Mouse (Mus musculus): ENCODE results near the gene Mars. TPM values are rescaled to one million over a fixed set of nuclear protein-coding genes. Genes with fewer than 3 reads are reported as not detected.

Mars gene
- polyA plus RNA-seq, 1 experiment from 2014 or later, result 104 TPM

- H3K4me3 ChIP-seq (ENCODE audit: low read depth, low read length), result no peak overlapping the region
- peaks cover 70% of the 10 kb centered on the region for H3K36me3 ChIP-seq (ENCODE audit: control insufficient read depth, insufficient read depth, low read length)
- no peak overlapping the region for H3K9ac ChIP-seq (ENCODE audit: low read depth, low read length)
- H3K27me3 ChIP-seq (ENCODE audit: control insufficient read depth, insufficient read depth, low read length), result no peaks in the 10 kb centered on the region
- peaks cover 18% of the 10 kb centered on the region for H3K4me1 ChIP-seq (ENCODE audit: control insufficient read depth, insufficient read depth, low read length)
- no peaks in the 10 kb centered on the region for H3K9me3 ChIP-seq (replicated peaks; ENCODE audit: control insufficient read depth, low read length)
- no peak overlapping the region for H3K4me2 ChIP-seq
- 83% methylated on average over 13 of the region's 13 CpGs for WGBS (ENCODE audit: insufficient replicate concordance)
- no peak overlapping the region for H3K27ac ChIP-seq (ENCODE audit: low read depth, low read length)
- ATAC-seq (replicated peaks; ENCODE audit: insufficient number of reproducible peaks, low FRiP score, low TSS enrichment), result no peak
Observed at GRCm38 (mm10) chr10:127282620-127283215, 28.9 kb downstream of the Mars start.

GRCm38 (mm10) chr10:127281316-127281715, 30.3 kb downstream of the Mars start:
- no peaks in the 10 kb centered on the region for H3K9me3 ChIP-seq (replicated peaks; ENCODE audit: control insufficient read depth, low read length)
- 89% methylated on average over 8 of the region's 8 CpGs for WGBS (ENCODE audit: insufficient replicate concordance)
- H3K9ac ChIP-seq (ENCODE audit: low read depth, low read length), result no peak overlapping the region
- H3K4me3 ChIP-seq (ENCODE audit: low read depth, low read length), result no peak overlapping the region
- H3K27ac ChIP-seq (ENCODE audit: low read depth, low read length), result no peak overlapping the region
- H3K4me1 ChIP-seq (ENCODE audit: control insufficient read depth, insufficient read depth, low read length), result peaks cover 5% of the 10 kb centered on the region; the same call in 1 of the 2 replicates
- peaks cover 74% of the 10 kb centered on the region for H3K36me3 ChIP-seq (ENCODE audit: control insufficient read depth, insufficient read depth, low read length)
- no peak overlapping the region for H3K4me2 ChIP-seq
- no peak for ATAC-seq (replicated peaks; ENCODE audit: insufficient number of reproducible peaks, low FRiP score, low TSS enrichment)
- H3K27me3 ChIP-seq (ENCODE audit: control insufficient read depth, insufficient read depth, low read length), result no peaks in the 10 kb centered on the region

- no peaks in the 10 kb centered on the region for H3K4me1 ChIP-seq (ENCODE audit: control insufficient read depth, insufficient read depth, low read length)
- no peak for ATAC-seq (replicated peaks; ENCODE audit: insufficient number of reproducible peaks, low FRiP score, low TSS enrichment)
- no peak overlapping the region for H3K27ac ChIP-seq (ENCODE audit: low read depth, low read length)
- H3K9ac ChIP-seq (ENCODE audit: low read depth, low read length), result no peak overlapping the region
- no peak overlapping the region for H3K4me3 ChIP-seq (ENCODE audit: low read depth, low read length)
- no peaks in the 10 kb centered on the region for H3K27me3 ChIP-seq (ENCODE audit: control insufficient read depth, insufficient read depth, low read length)
- H3K36me3 ChIP-seq (ENCODE audit: control insufficient read depth, insufficient read depth, low read length), result peaks cover 74% of the 10 kb centered on the region
- 93% methylated on average over 2 of the region's 2 CpGs for WGBS (ENCODE audit: insufficient replicate concordance)
- no peaks in the 10 kb centered on the region for H3K9me3 ChIP-seq (replicated peaks; ENCODE audit: control insufficient read depth, low read length)
- no peak overlapping the region for H3K4me2 ChIP-seq
Observed at GRCm38 (mm10) chr10:127279730-127280129, 31.9 kb downstream of the Mars start.

DNA sequence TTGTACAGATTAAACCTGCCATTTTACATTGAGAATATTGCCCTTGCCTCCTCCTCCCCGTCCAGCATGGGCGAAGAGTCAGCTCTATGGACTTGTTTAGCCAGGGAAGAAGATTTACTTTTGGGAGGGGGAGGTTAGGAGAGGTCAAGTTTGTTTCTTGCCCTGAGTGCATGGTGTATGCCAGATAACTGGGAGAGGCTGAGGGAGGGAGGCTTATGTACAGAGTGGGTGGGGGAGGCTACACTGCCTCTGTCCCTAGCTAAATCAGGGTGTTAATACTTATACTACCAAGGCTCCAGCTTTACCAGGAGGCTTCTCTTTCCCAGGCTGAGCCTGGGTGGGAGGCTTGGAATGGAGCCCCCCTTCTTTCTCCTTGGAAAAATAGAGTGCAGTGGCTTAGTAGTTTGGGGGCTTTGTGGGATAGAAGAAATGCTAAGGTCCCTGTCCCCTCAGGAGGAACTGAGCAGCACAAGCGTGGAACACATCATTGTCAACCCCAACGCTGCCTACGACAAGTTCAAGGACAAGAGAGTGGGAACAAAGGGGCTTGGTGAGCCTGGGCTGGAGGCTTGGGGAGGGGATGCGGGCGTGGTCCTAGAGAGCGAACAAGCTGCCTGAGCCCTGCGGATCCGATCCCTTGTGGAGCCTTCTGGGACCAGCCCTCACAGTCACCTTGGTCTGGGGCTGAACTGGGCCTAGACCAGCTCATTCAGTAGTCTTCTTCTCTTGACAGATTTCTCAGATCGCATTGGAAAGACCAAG, 37.1 kb downstream of the Mars start:
- Histone ChIP-seq H3K9me3 (replicated peaks; ENCODE audit: control insufficient read depth, low read length) (no peaks in the 10 kb centered on the region), H3K4me2 (no peak overlapping the region), H3K9ac (ENCODE audit: low read depth, low read length) (no peak overlapping the region), H3K36me3 (ENCODE audit: control insufficient read depth, insufficient read depth, low read length) (peaks cover 41% of the 10 kb centered on the region), H3K27me3 (ENCODE audit: control insufficient read depth, insufficient read depth, low read length) (no peaks in the 10 kb centered on the region), H3K27ac (ENCODE audit: low read depth, low read length) (no peak overlapping the region), H3K4me1 (ENCODE audit: control insufficient read depth, insufficient read depth, low read length) (no peaks in the 10 kb centered on the region), H3K4me3 (ENCODE audit: low read depth, low read length) (no peak overlapping the region)
- no peak for ATAC-seq (replicated peaks; ENCODE audit: insufficient number of reproducible peaks, low FRiP score, low TSS enrichment)
- WGBS (ENCODE audit: insufficient replicate concordance), result 86% methylated on average over 11 of the region's 11 CpGs

DNA sequence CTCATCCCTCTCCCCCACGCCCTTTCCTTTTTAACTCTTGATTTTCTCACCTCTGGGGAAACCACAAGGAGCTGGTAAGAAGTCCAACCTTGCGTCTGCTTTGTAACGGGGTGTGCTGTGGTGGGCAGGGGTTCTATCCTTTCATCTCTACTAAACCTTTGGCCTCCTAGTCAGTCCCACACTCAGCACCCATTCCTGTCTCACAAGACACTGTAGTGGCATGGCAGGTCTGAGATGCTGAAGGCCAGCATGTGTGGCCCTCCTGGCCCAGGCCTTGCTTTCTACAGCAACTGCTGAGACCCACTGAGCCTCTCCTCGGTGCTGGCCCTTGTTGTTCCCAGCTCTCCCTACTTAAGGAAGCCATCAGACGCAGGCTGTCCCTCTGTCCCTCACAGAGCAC, 39.2 kb downstream of the Mars start:
- H3K4me3 ChIP-seq (ENCODE audit: low read depth, low read length), result no peak overlapping the region
- H3K4me2 ChIP-seq, result no peak overlapping the region
- peaks cover 31% of the 10 kb centered on the region for H3K36me3 ChIP-seq (ENCODE audit: control insufficient read depth, insufficient read depth, low read length)
- no peak for ATAC-seq (replicated peaks; ENCODE audit: insufficient number of reproducible peaks, low FRiP score, low TSS enrichment)
- no peak overlapping the region for H3K27ac ChIP-seq (ENCODE audit: low read depth, low read length)
- no peak overlapping the region for H3K9ac ChIP-seq (ENCODE audit: low read depth, low read length)
- H3K4me1 ChIP-seq (ENCODE audit: control insufficient read depth, insufficient read depth, low read length), result peaks cover 8% of the 10 kb centered on the region
- no peaks in the 10 kb centered on the region for H3K9me3 ChIP-seq (replicated peaks; ENCODE audit: control insufficient read depth, low read length)
- WGBS (ENCODE audit: insufficient replicate concordance), result 88% methylated on average over 5 of the region's 5 CpGs
- no peaks in the 10 kb centered on the region for H3K27me3 ChIP-seq (ENCODE audit: control insufficient read depth, insufficient read depth, low read length)

GRCm38 (mm10) chr10:127269884-127270283, 41.7 kb downstream of the Mars start:
- H3K9ac ChIP-seq (ENCODE audit: low read depth, low read length), result no peak overlapping the region
- H3K27me3 ChIP-seq (ENCODE audit: control insufficient read depth, insufficient read depth, low read length), result no peaks in the 10 kb centered on the region
- no peak for ATAC-seq (replicated peaks; ENCODE audit: insufficient number of reproducible peaks, low FRiP score, low TSS enrichment)
- H3K4me2 ChIP-seq, result 0 out of 2 replicates have a peak overlapping the region, but pooled peaks have one; percentile 12
- no peak overlapping the region for H3K4me3 ChIP-seq (ENCODE audit: low read depth, low read length)
- no peak overlapping the region for H3K27ac ChIP-seq (ENCODE audit: low read depth, low read length)
- peaks cover 11% of the 10 kb centered on the region for H3K36me3 ChIP-seq (ENCODE audit: control insufficient read depth, insufficient read depth, low read length)
- H3K4me1 ChIP-seq (ENCODE audit: control insufficient read depth, insufficient read depth, low read length), result peaks cover 13% of the 10 kb centered on the region
- no peaks in the 10 kb centered on the region for H3K9me3 ChIP-seq (replicated peaks; ENCODE audit: control insufficient read depth, low read length)
- 88% methylated on average over 4 of the region's 4 CpGs for WGBS (ENCODE audit: insufficient replicate concordance)

DNA sequence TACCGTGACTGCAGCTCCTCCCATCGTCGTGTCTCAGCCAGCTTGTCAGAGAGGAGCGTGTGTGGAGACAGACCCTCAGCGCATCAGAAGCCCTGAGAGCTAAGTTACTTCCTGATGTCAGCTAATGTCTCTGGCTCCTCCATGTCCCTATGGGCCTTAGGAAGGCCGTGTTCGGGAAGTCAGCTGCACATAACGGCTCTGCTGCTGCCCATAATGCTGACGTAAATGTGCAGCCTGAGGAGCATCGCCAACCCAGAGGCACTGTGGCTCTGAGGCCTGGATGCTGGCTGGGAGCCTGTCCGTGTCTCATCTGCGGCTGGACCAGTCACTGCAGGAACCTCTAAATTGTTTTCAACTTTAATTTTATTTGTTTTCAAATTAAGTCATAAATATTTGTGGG, 42.5 kb downstream of the Mars start:
- peaks cover 11% of the 10 kb centered on the region for H3K36me3 ChIP-seq (ENCODE audit: control insufficient read depth, insufficient read depth, low read length)
- no peaks in the 10 kb centered on the region for H3K9me3 ChIP-seq (replicated peaks; ENCODE audit: control insufficient read depth, low read length)
- H3K9ac ChIP-seq (ENCODE audit: low read depth, low read length), result no peak overlapping the region
- peaks cover 13% of the 10 kb centered on the region for H3K4me1 ChIP-seq (ENCODE audit: control insufficient read depth, insufficient read depth, low read length)
- no peak overlapping the region for H3K4me3 ChIP-seq (ENCODE audit: low read depth, low read length)
- WGBS (ENCODE audit: insufficient replicate concordance), result 81% methylated on average over 12 of the region's 12 CpGs
- peaks cover 6% of the 10 kb centered on the region; the same call in 1 of the 2 replicates for H3K27me3 ChIP-seq (ENCODE audit: control insufficient read depth, insufficient read depth, low read length)
- no peak for ATAC-seq (replicated peaks; ENCODE audit: insufficient number of reproducible peaks, low FRiP score, low TSS enrichment)
- H3K4me2 ChIP-seq, result no peak overlapping the region
- no peak overlapping the region for H3K27ac ChIP-seq (ENCODE audit: low read depth, low read length)

DNA sequence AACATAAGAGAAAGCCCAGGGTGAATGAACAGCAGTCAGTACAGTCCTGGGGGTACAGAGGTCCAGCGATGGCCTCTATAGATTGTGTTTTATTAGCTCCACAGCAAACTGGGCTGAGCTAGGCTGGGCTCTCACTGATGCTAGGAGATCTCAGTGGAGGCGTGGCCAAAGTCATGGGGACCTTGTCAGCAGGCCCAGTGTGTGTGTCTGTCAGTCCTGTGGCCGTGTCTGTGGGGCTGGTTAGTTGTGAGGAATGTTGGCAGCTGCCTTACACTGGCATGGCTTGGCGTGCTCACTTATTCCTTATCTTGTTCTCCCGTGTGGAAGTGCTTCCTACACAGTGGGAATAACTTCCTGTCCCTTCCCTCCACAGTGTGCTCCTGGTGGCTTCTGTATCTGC, 43.2 kb downstream of the Mars start:
- no peak overlapping the region for H3K4me2 ChIP-seq
- no peak overlapping the region for H3K9ac ChIP-seq (ENCODE audit: low read depth, low read length)
- WGBS (ENCODE audit: insufficient replicate concordance), result 68% methylated on average over 5 of the region's 5 CpGs
- no peak overlapping the region for H3K27ac ChIP-seq (ENCODE audit: low read depth, low read length)
- H3K4me1 ChIP-seq (ENCODE audit: control insufficient read depth, insufficient read depth, low read length), result peaks cover 13% of the 10 kb centered on the region
- H3K9me3 ChIP-seq (replicated peaks; ENCODE audit: control insufficient read depth, low read length), result no peaks in the 10 kb centered on the region
- ATAC-seq (replicated peaks; ENCODE audit: insufficient number of reproducible peaks, low FRiP score, low TSS enrichment), result no peak
- peaks cover 11% of the 10 kb centered on the region for H3K27me3 ChIP-seq (ENCODE audit: control insufficient read depth, insufficient read depth, low read length)
- peaks cover 11% of the 10 kb centered on the region for H3K36me3 ChIP-seq (ENCODE audit: control insufficient read depth, insufficient read depth, low read length)
- H3K4me3 ChIP-seq (ENCODE audit: low read depth, low read length), result no peak overlapping the region
